In the genomic region with DNA sequence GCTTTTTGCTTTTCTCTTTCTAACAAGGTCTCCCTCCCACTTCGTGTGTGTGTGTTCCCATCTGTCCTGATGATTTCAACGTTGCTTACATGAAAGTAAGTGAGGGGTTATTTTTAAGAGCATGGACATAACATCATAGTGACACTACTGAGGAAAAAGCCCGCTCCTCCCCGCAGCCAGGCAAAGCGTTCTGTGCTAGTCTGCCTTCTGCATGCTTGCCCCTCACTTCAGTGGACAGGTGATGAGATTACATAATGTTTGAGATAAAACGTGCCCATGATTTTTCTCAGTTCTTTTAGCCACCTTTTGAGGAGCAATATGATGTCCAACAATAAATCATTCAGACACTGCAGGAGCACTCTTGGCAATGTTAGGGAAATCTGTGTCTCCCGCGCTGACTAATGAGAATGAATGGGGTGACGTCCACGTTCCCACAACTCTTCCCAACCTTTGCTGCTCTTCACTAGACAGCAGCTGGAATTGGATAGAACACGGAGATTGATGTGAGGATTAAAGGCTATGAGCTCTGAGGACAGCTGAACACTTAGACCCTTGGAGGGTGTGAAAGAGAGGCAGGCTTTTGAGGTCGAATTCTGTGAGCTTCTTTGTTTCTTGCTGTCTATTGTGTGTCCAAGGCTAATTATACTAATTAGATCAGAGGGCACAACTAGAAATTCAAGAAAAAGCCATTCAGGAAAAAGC, we compare ENCODE assay signal across 17 mouse cellular contexts. TPM values are rescaled to one million over a fixed set of nuclear protein-coding genes. Genes with fewer than 3 reads are reported as not detected.
DNase-seq lines count a peak whose midpoint lies in the region; ATAC-seq and TF ChIP-seq lines count a peak whose summit lies in the region.
"Had no signal": no experiment of that assay in that cellular context is flagged by ENCODE, and none has a peak within 500 bp of the region (broad histone marks: within the 10 kb centered on the region; RNA-seq: fewer than 3 reads in every experiment).

No protein-coding gene starts in this region.

- H3K4me1 ChIP-seq in hindbrain, embryonic 11.5 days (replicated peaks; ENCODE audit: control insufficient read depth, insufficient read depth, low read length), result no peaks in the 10 kb centered on the region
- H3K4me1 ChIP-seq in hindbrain, embryonic 10.5 days (replicated peaks), result 0 out of 2 replicates have a peak, but pooled peaks cover 4% of the 10 kb centered on the region
- 0 out of 2 replicates have a peak, but pooled peaks cover 2% of the 10 kb centered on the region for H3K4me1 ChIP-seq in forebrain, embryonic 16.5 days (replicated peaks; ENCODE audit: control insufficient read depth, insufficient read depth, low read length)
- no peaks in the 10 kb centered on the region for H3K4me1 ChIP-seq in midbrain, embryonic 14.5 days (ENCODE audit: control insufficient read depth, insufficient read depth, low read length)
- H3K4me1 ChIP-seq: limb, embryonic 15.5 days had no signal

- no peaks in the 10 kb centered on the region for H3K9me3 ChIP-seq in hindbrain, embryonic 11.5 days (ENCODE audit: control insufficient read depth, low read length)
- no peaks in the 10 kb centered on the region for H3K9me3 ChIP-seq in hindbrain, embryonic 10.5 days
- H3K9me3 ChIP-seq in forebrain, embryonic 16.5 days (ENCODE audit: control insufficient read depth, low read length), result no peaks in the 10 kb centered on the region
- no peaks in the 10 kb centered on the region for H3K9me3 ChIP-seq in midbrain, embryonic 14.5 days (ENCODE audit: control insufficient read depth, low read length)
- H3K9me3 ChIP-seq: limb, embryonic 15.5 days had no signal

- 64% methylated on average over 12 of the region's 12 CpGs for WGBS in hindbrain, embryonic 11.5 days
- 73% methylated on average over 12 of the region's 12 CpGs for WGBS in hindbrain, embryonic 10.5 days
- 19% methylated on average over 12 of the region's 12 CpGs for WGBS in forebrain, embryonic 16.5 days
- WGBS in midbrain, embryonic 14.5 days, result 54% methylated on average over 12 of the region's 12 CpGs

- no peak for TF ChIP-seq POLR2A in brain, embryonic 14.5 days (IDR thresholded peaks at IDR 0.05; ENCODE audit: borderline replicate concordance, extremely low read depth, insufficient read depth, insufficient read length, poor library complexity, severe bottlenecking)

- H3K36me3 ChIP-seq in hindbrain, embryonic 11.5 days (ENCODE audit: control insufficient read depth, insufficient read depth, low read length), result no peaks in the 10 kb centered on the region
- H3K36me3 ChIP-seq in hindbrain, embryonic 10.5 days, result no peaks in the 10 kb centered on the region
- no peaks in the 10 kb centered on the region for H3K36me3 ChIP-seq in forebrain, embryonic 16.5 days (ENCODE audit: control insufficient read depth, insufficient read depth)
- H3K36me3 ChIP-seq in midbrain, embryonic 14.5 days (ENCODE audit: control insufficient read depth, insufficient read depth, low read length), result no peaks in the 10 kb centered on the region
- H3K36me3 ChIP-seq: limb, embryonic 15.5 days had no signal

- H3K9ac ChIP-seq in hindbrain, embryonic 11.5 days (ENCODE audit: low read depth, low read length), result no peak overlapping the region
- H3K9ac ChIP-seq in forebrain, embryonic 16.5 days (replicated peaks; ENCODE audit: low read depth, low read length), result no peak overlapping the region
- no peak overlapping the region for H3K9ac ChIP-seq in midbrain, embryonic 14.5 days (replicated peaks; ENCODE audit: low read length)
- H3K9ac ChIP-seq: limb, embryonic 15.5 days had no signal

- H3K4me2 ChIP-seq in hindbrain, embryonic 11.5 days (replicated peaks; ENCODE audit: low read depth, low read length), result no peak overlapping the region
- H3K4me2 ChIP-seq in forebrain, embryonic 16.5 days (ENCODE audit: low read length), result no peak overlapping the region
- no peak overlapping the region for H3K4me2 ChIP-seq in midbrain, embryonic 14.5 days (ENCODE audit: low read length)
- H3K4me2 ChIP-seq: limb, embryonic 15.5 days had no signal

- peak; percentile 76 for ATAC-seq in hindbrain, embryonic 11.5 days (ENCODE audit: low FRiP score)
- ATAC-seq in forebrain, embryonic 16.5 days, result peak; percentile 49
- ATAC-seq in midbrain, embryonic 14.5 days (ENCODE audit: low FRiP score, low TSS enrichment), result no peak; the same call in 1 of the 2 replicates

- H3K27ac ChIP-seq in hindbrain, embryonic 11.5 days (ENCODE audit: low read depth, low read length), result no peak overlapping the region
- H3K27ac ChIP-seq in hindbrain, embryonic 10.5 days, result no peak overlapping the region
- no peak overlapping the region for H3K27ac ChIP-seq in forebrain, embryonic 16.5 days (ENCODE audit: low read length)
- H3K27ac ChIP-seq in midbrain, embryonic 14.5 days (replicated peaks; ENCODE audit: low read depth, low read length), result no peak overlapping the region
- H3K27ac ChIP-seq: limb, embryonic 15.5 days had no signal

- peak; percentile 3 for DNase-seq in hindbrain, embryonic 11.5 days (ENCODE audit: low spot score)
- no peak for DNase-seq in hindbrain, embryonic 10.5 days (ENCODE audit: low spot score)
- DNase-seq in brain, embryonic 14.5 days (ENCODE audit: low read depth), result peak; percentile 71
- DNase-seq in midbrain, embryonic 14.5 days, result peak; percentile 5
- no peak for DNase-seq in cerebellum, adult 8-10 months
- no peak for DNase-seq in kidney, adult 9 months
- DNase-seq in cerebellum, postnatal 14 days, result no peak
- DNase-seq: adrenal gland, adult 8-10 months; B cell, adult 2 months; gastrocnemius, postnatal 14 days; heart, postnatal 14 days; kidney, adult 11 months; kidney, postnatal 36 days; lung, adult 2 months had no signal

- H3K27me3 ChIP-seq in hindbrain, embryonic 11.5 days (ENCODE audit: control insufficient read depth, insufficient read depth, low read length), result no peaks in the 10 kb centered on the region
- no peaks in the 10 kb centered on the region for H3K27me3 ChIP-seq in hindbrain, embryonic 10.5 days (ENCODE audit: insufficient read depth, poor library complexity, severe bottlenecking)
- no peaks in the 10 kb centered on the region for H3K27me3 ChIP-seq in forebrain, embryonic 16.5 days (replicated peaks; ENCODE audit: control insufficient read depth, insufficient read depth, low read length)
- H3K27me3 ChIP-seq in midbrain, embryonic 14.5 days (ENCODE audit: control insufficient read depth, insufficient read depth, low read length), result no peaks in the 10 kb centered on the region
- H3K27me3 ChIP-seq: limb, embryonic 15.5 days had no signal

- TF ChIP-seq CTCF in brain, embryonic 14.5 days (IDR thresholded peaks at IDR 0.05; ENCODE audit: borderline replicate concordance, extremely low read depth, insufficient read depth, insufficient read length), result no peak

- H3K4me3 ChIP-seq in hindbrain, embryonic 11.5 days (ENCODE audit: low read depth, low read length), result no peak overlapping the region
- no peak overlapping the region for H3K4me3 ChIP-seq in hindbrain, embryonic 10.5 days
- no peak overlapping the region for H3K4me3 ChIP-seq in forebrain, embryonic 16.5 days (replicated peaks; ENCODE audit: low read length)
- H3K4me3 ChIP-seq in midbrain, embryonic 14.5 days (replicated peaks; ENCODE audit: low read depth, low read length), result no peak overlapping the region
- H3K4me3 ChIP-seq: limb, embryonic 15.5 days had no signal

RNA-seq across cellular contexts. Expression of a gene that starts 49.4 kb away (rescaled TPM):
- not detected in 2 replicates for polyA plus RNA-seq in hindbrain, embryonic 11.5 days (2014; fragmentation: Nextera tagmentation; extraction: Ambion mirVana)
- polyA plus RNA-seq in hindbrain, embryonic 10.5 days (2016; fragmentation: Nextera tagmentation; extraction: Ambion mirVana), result not detected in 2 replicates
- not detected in 2 replicates for polyA plus RNA-seq in brain, embryonic 14.5 days (2012; rRNA removed)
- not detected in 2 replicates for polyA plus RNA-seq in forebrain, embryonic 16.5 days (2015; fragmentation: Nextera tagmentation; extraction: Ambion mirVana)
- polyA plus RNA-seq in midbrain, embryonic 14.5 days (2014; fragmentation: Nextera tagmentation; extraction: Ambion mirVana), result not detected in 2 replicates
- polyA plus RNA-seq: cortical plate, adult 2 months; limb, embryonic 15.5 days; lung, adult 2 months had no signal

Comparison
In these comparisons a context has a peak if more than half of its experiments do, and no peak if none do; other contexts are left out.
1. DNase-seq: peak in hindbrain, embryonic 11.5 days (single experiment), brain, embryonic 14.5 days (single experiment) and midbrain, embryonic 14.5 days (single experiment); none in hindbrain, embryonic 10.5 days (single experiment), cerebellum, adult 8-10 months (single experiment), kidney, adult 9 months (single experiment) and cerebellum, postnatal 14 days (0 of 2).